Mouse (Mus musculus) embryonic facial prominence, embryonic 11.5 days (tissue): ENCODE data around the gene Rgs7. TPM values are rescaled to one million over a fixed set of nuclear protein-coding genes. Genes with fewer than 3 reads are reported as not detected.
A peak's percentile ranks its signal among the peaks of the same experiment; 100 is the strongest.

Experiments
- ATAC-seq: fragments of 200-750 bp; cut with Nextera tagmentation; replicated peaks from 2 replicates; pipeline ENCODE4 v1.8.0; 2017; ENCODE audit warnings: low read depth; ENCODE audit not compliant: insufficient number of reproducible peaks, low FRiP score, low TSS enrichment
- DNase-seq: peaks from one replicate; pipeline ENCODE4 v3.0.0-alpha.2; 2015; ENCODE audit warnings: low spot score
- H3K27ac ChIP-seq: fragments of 300-500 bp; sonication (generic); replicated peaks from 2 replicates; pipeline ENCODE4 v1.5.1; 2014; ENCODE audit warnings: mild to moderate bottlenecking, low read depth, low read length, control low read depth
- H3K27me3 ChIP-seq: fragments of 300-500 bp; sonication (generic); 2 replicates; pipeline ENCODE4 v1.6.1; 2014; ENCODE audit warnings: mild to moderate bottlenecking, low read length, moderate library complexity, mixed read lengths; ENCODE audit not compliant: control insufficient read depth, insufficient read depth
- H3K36me3 ChIP-seq: fragments of 300-500 bp; sonication (generic); replicated peaks from 2 replicates; pipeline ENCODE4 v1.6.1; 2014; ENCODE audit warnings: low read depth, mild to moderate bottlenecking, low read length, moderate library complexity, mixed read lengths; ENCODE audit not compliant: control insufficient read depth, insufficient read depth
- H3K4me1 ChIP-seq: fragments of 300-500 bp; sonication (generic); 2 replicates; pipeline ENCODE4 v1.6.1; 2014; ENCODE audit warnings: low read length, mixed read lengths; ENCODE audit not compliant: control insufficient read depth, insufficient read depth
- H3K4me2 ChIP-seq: fragments of 300-500 bp; sonication (generic); 2 replicates; pipeline ENCODE4 v1.6.1; 2014; ENCODE audit warnings: low read depth, mild to moderate bottlenecking, control low read depth, low read length, moderate library complexity
- H3K4me3 ChIP-seq: fragments of 300-500 bp; sonication (generic); 2 replicates; pipeline ENCODE4 v1.5.1; 2014; ENCODE audit warnings: low read depth, low read length, control low read depth
- H3K9ac ChIP-seq: fragments of 300-500 bp; sonication (generic); replicated peaks from 2 replicates; pipeline ENCODE4 v1.6.1; 2014; ENCODE audit warnings: mild to moderate bottlenecking, control low read depth, low read length
- H3K9me3 ChIP-seq: fragments of 300-500 bp; sonication (generic); replicated peaks from 2 replicates; pipeline ENCODE4 v1.6.1; 2016; ENCODE audit warnings: mild to moderate bottlenecking, low read length, inconsistent platforms, mixed read lengths; ENCODE audit not compliant: control insufficient read depth
- WGBS: fragments of 180-500 bp; shearing (Covaris S2); extraction: QIAGEN DNeasy Blood & Tissue Kit; methylation state at CpG from one replicate; pipeline ENCODE4 v1.1.7; 2014; 5-methylcytosine and 5-hydroxymethylcytosine counted together
- polyA plus RNA-seq: library from polyadenylated mRNA; unstranded; fragments of >200 nt; fragmentation: Nextera tagmentation; extraction: Ambion mirVana; gene quantifications from 2 replicates; pipeline ENCODE4 v1.2.1, GENCODE M21; 2014

Gene Rgs7
- polyA plus RNA-seq, 1 experiment from 2014 or later, result 2.8 TPM

DNA sequence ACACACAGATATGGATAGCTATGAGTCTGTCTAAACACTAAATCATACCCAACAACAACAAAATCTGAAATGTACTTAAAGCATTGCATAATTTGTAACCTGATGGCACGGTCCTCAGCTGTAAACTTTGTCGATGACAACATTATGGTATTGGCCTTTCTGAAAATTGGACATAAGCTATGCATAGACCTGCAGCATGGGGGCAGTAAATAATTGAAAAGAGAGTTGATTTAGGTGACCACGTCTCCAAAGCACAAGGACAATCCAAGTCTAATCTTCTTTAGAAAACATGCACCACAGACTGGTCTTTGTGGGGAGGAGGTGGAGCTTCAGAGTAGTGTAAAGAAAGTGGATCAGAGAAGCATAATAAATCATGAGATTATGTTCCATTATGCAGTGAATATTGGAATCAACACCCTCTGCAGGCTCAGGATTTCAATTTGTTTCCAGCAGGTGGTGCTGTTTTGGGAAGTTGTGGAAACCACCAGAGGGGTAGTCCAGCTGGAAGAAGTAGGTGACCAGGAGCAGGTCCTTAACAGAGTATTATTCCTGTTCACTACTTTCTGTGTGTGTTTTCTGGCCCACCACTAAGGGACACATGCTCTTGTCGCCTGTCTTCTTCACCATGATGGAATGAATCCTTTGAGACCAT, 373.3 kb downstream of the Rgs7 start:
- ATAC-seq, result 0 out of 2 replicates have a peak, but pooled peaks have one; percentile 44
- H3K9ac ChIP-seq, result no peak overlapping the region
- 72% methylated on average over 4 of the region's 4 CpGs for WGBS
- no peak overlapping the region for H3K4me2 ChIP-seq
- DNase-seq, result peak; percentile 17
- H3K4me3 ChIP-seq, result no peak overlapping the region
- H3K9me3 ChIP-seq, result no peaks in the 10 kb centered on the region
- H3K27me3 ChIP-seq, result no peaks in the 10 kb centered on the region
- H3K27ac ChIP-seq, result no peak overlapping the region
- H3K4me1 ChIP-seq, result no peaks in the 10 kb centered on the region
- no peaks in the 10 kb centered on the region for H3K36me3 ChIP-seq

GRCm38 (mm10) chr1:175108270-175108860, 383.9 kb downstream of the Rgs7 start:
- 91% methylated on average over 1 of the region's 1 CpGs for WGBS
- no peak overlapping the region for H3K27ac ChIP-seq
- H3K4me1 ChIP-seq, result no peaks in the 10 kb centered on the region
- no peak for ATAC-seq
- H3K27me3 ChIP-seq, result no peaks in the 10 kb centered on the region
- no peak overlapping the region for H3K4me3 ChIP-seq
- H3K9ac ChIP-seq, result no peak overlapping the region
- H3K9me3 ChIP-seq, result no peaks in the 10 kb centered on the region
- H3K4me2 ChIP-seq, result no peak overlapping the region
- DNase-seq, result no peak
- no peaks in the 10 kb centered on the region for H3K36me3 ChIP-seq

DNA sequence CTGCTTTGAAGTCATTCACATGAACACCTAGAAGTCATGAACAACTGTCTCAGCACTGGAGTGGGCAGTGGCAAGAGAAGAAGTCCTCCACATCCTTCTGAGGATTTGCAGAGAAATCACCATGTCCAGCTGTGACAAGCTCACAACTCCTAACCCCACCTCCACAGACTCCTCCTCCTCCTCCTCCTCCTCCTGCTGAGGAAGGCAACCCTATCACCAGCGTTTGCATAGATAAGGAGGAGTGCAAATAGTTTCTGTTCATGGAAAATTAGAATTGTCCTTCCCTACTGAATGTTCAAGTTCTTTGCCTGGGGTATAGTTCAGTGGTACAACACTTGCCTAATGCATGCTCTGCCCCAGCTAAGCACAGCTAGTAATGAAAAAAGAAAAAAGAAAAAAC, 386.0 kb downstream of the Rgs7 start:
- Histone ChIP-seq H3K27me3 (no peaks in the 10 kb centered on the region), H3K9ac (no peak overlapping the region), H3K4me1 (no peaks in the 10 kb centered on the region), H3K4me2 (no peak overlapping the region), H3K9me3 (no peaks in the 10 kb centered on the region), H3K27ac (no peak overlapping the region), H3K4me3 (no peak overlapping the region), H3K36me3 (no peaks in the 10 kb centered on the region)
- ATAC-seq, result no peak
- WGBS, result 40% methylated on average over 1 of the region's 1 CpGs
- DNase-seq, result no peak

DNA sequence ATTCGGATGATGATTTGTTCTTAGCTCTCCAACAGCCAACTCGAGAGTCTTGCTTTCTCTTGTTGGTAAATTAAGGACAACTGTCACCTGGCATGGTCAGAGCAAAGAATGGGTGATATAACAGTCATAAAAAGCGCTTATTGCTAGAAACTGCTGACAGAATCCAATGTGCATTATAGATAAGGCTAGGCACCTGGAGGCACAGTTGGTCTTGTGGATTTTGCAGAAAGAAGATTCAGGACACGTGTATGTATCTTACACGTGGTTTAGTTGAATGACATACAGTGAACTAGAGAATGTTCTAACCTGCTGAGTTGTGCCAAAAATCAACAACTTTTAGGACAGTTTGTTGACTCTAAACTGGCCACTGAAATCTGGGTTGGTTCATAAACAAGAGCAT, 386.9 kb downstream of the Rgs7 start:
- no peak overlapping the region for H3K4me2 ChIP-seq
- no peak for ATAC-seq
- DNase-seq, result no peak
- no peaks in the 10 kb centered on the region for H3K27me3 ChIP-seq
- 88% methylated on average over 5 of the region's 5 CpGs for WGBS
- H3K4me1 ChIP-seq, result no peaks in the 10 kb centered on the region
- no peaks in the 10 kb centered on the region for H3K9me3 ChIP-seq
- H3K9ac ChIP-seq, result no peak overlapping the region
- no peaks in the 10 kb centered on the region for H3K36me3 ChIP-seq
- H3K27ac ChIP-seq, result no peak overlapping the region
- no peak overlapping the region for H3K4me3 ChIP-seq

DNA sequence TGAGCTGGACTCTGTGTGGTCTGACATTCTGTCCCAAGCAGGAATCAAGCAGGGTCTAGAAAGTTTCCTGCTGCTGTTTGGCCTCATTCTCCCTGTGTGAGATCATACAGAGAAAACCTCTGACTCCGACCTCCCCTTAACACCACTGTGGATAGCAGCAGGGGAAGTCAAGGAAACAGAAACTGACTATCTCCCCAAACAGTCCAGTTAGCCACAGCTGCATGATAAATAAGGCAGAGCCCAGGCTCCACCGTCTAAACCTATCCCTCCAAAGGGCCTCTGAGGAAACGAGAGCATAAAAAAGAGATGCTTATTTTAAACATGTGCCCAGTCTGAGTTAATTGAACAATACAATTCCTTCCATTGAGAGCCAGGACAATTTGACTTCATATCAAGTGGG, 395.3 kb downstream of the Rgs7 start:
- DNase-seq, result no peak
- ATAC-seq, result no peak
- H3K4me3 ChIP-seq, result no peak overlapping the region
- no peaks in the 10 kb centered on the region for H3K27me3 ChIP-seq
- H3K9ac ChIP-seq, result no peak overlapping the region
- 56% methylated on average over 3 of the region's 3 CpGs for WGBS
- H3K4me2 ChIP-seq, result no peak overlapping the region
- no peaks in the 10 kb centered on the region for H3K36me3 ChIP-seq
- H3K4me1 ChIP-seq, result no peaks in the 10 kb centered on the region
- H3K27ac ChIP-seq, result no peak overlapping the region
- H3K9me3 ChIP-seq, result no peaks in the 10 kb centered on the region

DNA sequence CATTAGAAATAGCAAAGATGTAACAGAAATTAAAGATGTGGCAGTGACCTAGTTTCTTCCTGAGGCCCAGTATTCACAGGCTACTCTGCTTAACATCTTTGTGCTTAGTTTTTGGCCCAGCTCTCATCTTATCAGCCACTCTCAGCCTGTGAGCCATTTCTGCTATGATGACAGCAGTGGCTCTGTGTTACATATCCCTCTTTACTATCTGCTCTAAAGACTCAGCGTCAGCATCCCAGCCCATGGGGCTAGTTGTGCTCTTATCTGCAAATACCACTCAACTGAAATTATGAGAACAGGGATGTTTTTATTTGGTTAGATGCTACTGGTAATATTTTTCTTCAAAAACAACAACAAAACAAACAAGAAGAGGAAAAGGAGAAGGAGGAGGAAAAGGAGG, 410.2 kb downstream of the Rgs7 start:
- Histone ChIP-seq H3K27ac (no peak overlapping the region), H3K36me3 (no peaks in the 10 kb centered on the region), H3K4me2 (no peak overlapping the region), H3K27me3 (no peaks in the 10 kb centered on the region), H3K4me3 (no peak overlapping the region), H3K9ac (no peak overlapping the region), H3K4me1 (no peaks in the 10 kb centered on the region), H3K9me3 (no peaks in the 10 kb centered on the region)
- WGBS, result 93% methylated on average over 1 of the region's 1 CpGs
- DNase-seq, result no peak
- ATAC-seq, result no peak

GRCm38 (mm10) chr1:175079819-175080608, 412.3 kb downstream of the Rgs7 start:
- H3K4me2 ChIP-seq, result no peak overlapping the region
- H3K4me1 ChIP-seq, result no peaks in the 10 kb centered on the region
- H3K9ac ChIP-seq, result no peak overlapping the region
- H3K4me3 ChIP-seq, result no peak overlapping the region
- WGBS, result 43% methylated on average over 4 of the region's 4 CpGs
- H3K36me3 ChIP-seq, result no peaks in the 10 kb centered on the region
- no peak overlapping the region for H3K27ac ChIP-seq
- ATAC-seq, result peak; percentile 77
- DNase-seq, result peak; percentile 85
- no peaks in the 10 kb centered on the region for H3K9me3 ChIP-seq
- no peaks in the 10 kb centered on the region for H3K27me3 ChIP-seq
